Mouse (Mus musculus) kidney, embryonic 16.5 days (tissue): Measurements from ENCODE around the gene Bahcc1. TPM values are rescaled to one million over a fixed set of nuclear protein-coding genes. Genes with fewer than 3 reads are reported as not detected.
A peak's percentile ranks its signal among the peaks of the same experiment; 100 is the strongest.

ENCODE experiments used
- ATAC-seq: fragments of 200-750 bp; cut with Nextera tagmentation; 2 replicates; pipeline ENCODE4 v1.8.0; 2017; ENCODE audit warnings: moderate TSS enrichment; ENCODE audit not compliant: low FRiP score, low TSS enrichment
- H3K27ac ChIP-seq: fragments of 300-500 bp; sonication (generic); 2 replicates; pipeline ENCODE4 v1.5.1; 2014; ENCODE audit warnings: low read length
- H3K27me3 ChIP-seq: fragments of 300-500 bp; sonication (generic); 2 replicates; pipeline ENCODE4 v1.6.1; 2014; ENCODE audit warnings: low read length, control low read depth, mixed read lengths; ENCODE audit not compliant: insufficient read depth
- H3K36me3 ChIP-seq: fragments of 300-500 bp; sonication (generic); 2 replicates; pipeline ENCODE4 v1.6.1; 2014; ENCODE audit warnings: low read length, control low read depth, mixed read lengths; ENCODE audit not compliant: insufficient read depth
- H3K4me1 ChIP-seq: fragments of 300-500 bp; sonication (generic); 2 replicates; pipeline ENCODE4 v1.6.1; 2014; ENCODE audit warnings: low read length, control low read depth, mixed read lengths; ENCODE audit not compliant: insufficient read depth
- H3K4me2 ChIP-seq: fragments of 300-500 bp; sonication (generic); replicated peaks from 2 replicates; pipeline ENCODE4 v1.6.1; 2014; ENCODE audit warnings: low read depth, low read length
- H3K4me3 ChIP-seq: fragments of 300-500 bp; sonication (generic); 2 replicates; pipeline ENCODE4 v1.5.1; 2014; ENCODE audit warnings: mild to moderate bottlenecking, low read length
- H3K9ac ChIP-seq: fragments of 300-500 bp; sonication (generic); replicated peaks from 2 replicates; pipeline ENCODE4 v1.6.1; 2014; ENCODE audit warnings: low read length
- H3K9me3 ChIP-seq: fragments of 300-500 bp; sonication (generic); 2 replicates; pipeline ENCODE4 v1.6.1; 2016; ENCODE audit warnings: low read length, control low read depth
- WGBS: fragments of 180-500 bp; shearing (Covaris S2); extraction: QIAGEN DNeasy Blood & Tissue Kit; methylation state at CpG from one replicate; pipeline ENCODE4 v1.1.7; 2014; 5-methylcytosine and 5-hydroxymethylcytosine counted together
- polyA plus RNA-seq: library from polyadenylated mRNA; unstranded; fragments of >200 nt; fragmentation: Nextera tagmentation; extraction: Ambion mirVana; gene quantifications from 2 replicates; pipeline ENCODE4 v1.2.1, GENCODE M21; 2015

The Bahcc1 gene
- polyA plus RNA-seq, 1 experiment from 2014 or later = 14.2 TPM

DNA sequence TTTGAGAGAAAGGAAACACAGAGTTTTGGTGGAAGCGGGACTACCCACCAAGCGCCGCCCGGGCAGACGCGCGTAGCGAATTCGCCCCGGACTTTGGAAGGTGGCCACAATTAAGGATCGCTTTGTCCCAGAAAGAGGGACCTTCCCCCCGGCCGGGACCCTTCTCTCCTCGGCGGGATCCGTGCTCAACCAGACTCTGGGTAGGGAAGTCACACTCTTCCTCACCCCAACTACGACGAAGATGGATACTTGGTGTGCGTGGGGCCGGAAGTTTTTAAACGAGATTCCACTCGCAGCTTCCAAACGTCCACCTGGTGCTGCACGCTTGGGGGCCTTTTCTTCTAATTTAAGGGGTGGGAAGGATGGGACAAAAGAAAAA lies 44.7 kb upstream of the Bahcc1 start:
- WGBS = under 1% methylated on average over 24 of the region's 24 CpGs
- peak overlapping the region; percentile 96 for H3K4me3 ChIP-seq
- peak overlapping the region; percentile 99 for H3K9ac ChIP-seq
- peak overlapping the region; percentile 94 for H3K4me2 ChIP-seq
- no peaks in the 10 kb centered on the region for H3K36me3 ChIP-seq
- no peaks in the 10 kb centered on the region for H3K9me3 ChIP-seq
- ATAC-seq = no peak
- no peaks in the 10 kb centered on the region for H3K27me3 ChIP-seq
- peaks cover 59% of the 10 kb centered on the region for H3K4me1 ChIP-seq
- H3K27ac ChIP-seq = peak overlapping the region; percentile 99

GRCm38 (mm10) chr11:120188481-120189441 lies 44.0 kb upstream of the Bahcc1 start:
- H3K9ac ChIP-seq = peak overlapping the region; percentile 99
- H3K4me2 ChIP-seq = peak overlapping the region; percentile 94
- peak overlapping the region; percentile 99 for H3K27ac ChIP-seq
- no peak for ATAC-seq
- under 1% methylated on average over 41 of the region's 41 CpGs for WGBS
- no peaks in the 10 kb centered on the region for H3K36me3 ChIP-seq
- no peaks in the 10 kb centered on the region for H3K9me3 ChIP-seq
- H3K27me3 ChIP-seq = no peaks in the 10 kb centered on the region
- peaks cover 52% of the 10 kb centered on the region for H3K4me1 ChIP-seq
- peak overlapping the region; percentile 96 for H3K4me3 ChIP-seq

- Histone ChIP-seq H3K36me3 (no peaks in the 10 kb centered on the region), H3K4me1 (peaks cover 43% of the 10 kb centered on the region), H3K4me3 (peak overlapping the region; percentile 96), H3K27me3 (no peaks in the 10 kb centered on the region), H3K9ac (peak overlapping the region; percentile 99), H3K4me2 (peak overlapping the region; percentile 94), H3K9me3 (no peaks in the 10 kb centered on the region), H3K27ac (peak overlapping the region; percentile 99)
- peak; percentile 93 for ATAC-seq
- WGBS = under 1% methylated on average over 61 of the region's 68 CpGs
These were observed 43.1 kb upstream of the Bahcc1 start for GRCm38 (mm10) chr11:120189459-120190312.

DNA sequence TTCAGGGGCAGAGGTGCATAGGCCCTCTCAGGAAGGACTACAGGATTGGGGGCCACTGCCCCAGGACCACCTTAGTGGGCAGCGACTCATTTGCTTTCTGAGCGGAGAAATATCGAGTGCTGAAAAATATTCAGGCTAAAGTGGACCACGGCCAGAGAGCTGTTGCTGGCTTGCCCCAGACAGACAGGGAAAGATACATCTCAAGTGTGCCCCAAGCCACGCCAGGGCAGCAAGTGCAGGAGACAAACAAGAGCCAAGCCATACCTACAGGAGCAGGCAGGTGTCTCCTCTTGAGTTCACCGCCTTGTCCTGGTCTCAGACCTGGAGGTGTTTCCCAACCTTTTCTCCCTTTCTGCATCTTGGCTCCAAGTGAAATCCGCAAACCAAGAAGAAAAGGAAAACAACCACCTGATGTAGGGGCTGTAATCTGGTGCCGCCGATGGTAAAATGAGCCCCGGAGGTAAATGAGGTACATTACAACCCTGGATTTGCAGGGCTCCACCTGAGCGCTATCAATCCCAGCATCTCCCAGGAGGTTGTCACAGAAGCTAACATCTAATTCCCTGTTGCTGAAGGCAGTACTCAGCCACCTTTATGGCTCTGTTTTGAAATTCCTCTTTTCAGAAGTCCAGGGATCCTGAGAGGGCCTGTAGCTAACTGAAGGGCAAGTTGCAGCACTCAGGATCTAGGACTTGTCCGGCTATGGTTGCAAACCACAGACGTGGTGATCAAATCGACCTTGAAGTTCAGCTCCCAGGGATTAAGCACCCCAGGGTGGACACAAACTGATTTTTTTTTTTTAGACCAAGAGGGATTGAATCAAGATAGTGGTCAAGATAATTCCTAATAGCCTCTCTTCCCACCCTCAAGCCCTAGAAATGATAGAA lies 42.0 kb upstream of the Bahcc1 start:
- Histone ChIP-seq H3K4me2 (peak overlapping the region; percentile 94), H3K4me1 (peaks cover 32% of the 10 kb centered on the region), H3K36me3 (no peaks in the 10 kb centered on the region), H3K9me3 (no peaks in the 10 kb centered on the region), H3K27ac (peak overlapping the region; percentile 99), H3K9ac (peak overlapping the region; percentile 71), H3K27me3 (no peaks in the 10 kb centered on the region), H3K4me3 (peak overlapping the region; percentile 96)
- no peak for ATAC-seq
- WGBS = 29% methylated on average over 14 of the region's 14 CpGs

DNA sequence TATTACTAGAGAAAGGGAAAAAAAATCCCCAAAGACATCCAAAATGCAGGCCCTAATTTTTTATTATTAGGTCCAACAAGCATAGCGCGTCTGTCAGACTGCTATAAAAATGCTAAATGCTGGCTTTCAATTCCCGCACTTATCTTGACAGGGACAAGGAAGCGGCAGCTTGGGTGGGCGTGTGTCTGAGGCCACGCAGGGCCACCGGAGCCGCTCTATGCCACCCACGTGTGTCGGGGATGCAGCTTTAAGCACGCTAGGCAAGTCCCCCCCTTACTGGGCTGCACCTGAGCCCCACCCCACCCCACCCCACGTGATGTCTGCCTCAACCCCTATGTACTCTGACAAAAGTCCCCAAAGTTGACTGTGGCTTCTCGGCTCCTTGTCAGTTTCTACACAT lies 33.9 kb upstream of the Bahcc1 start:
- Histone ChIP-seq H3K36me3 (no peaks in the 10 kb centered on the region), H3K4me1 (peaks cover 22% of the 10 kb centered on the region), H3K27ac (0 out of 2 replicates have a peak overlapping the region, but pooled peaks have one; percentile 26), H3K27me3 (no peaks in the 10 kb centered on the region), H3K9me3 (no peaks in the 10 kb centered on the region), H3K9ac (no peak overlapping the region), H3K4me3 (no peak overlapping the region), H3K4me2 (0 out of 2 replicates have a peak overlapping the region, but pooled peaks have one; percentile 15)
- WGBS = 17% methylated on average over 13 of the region's 13 CpGs
- ATAC-seq = 0 out of 2 replicates have a peak, but pooled peaks have one; percentile 47

DNA sequence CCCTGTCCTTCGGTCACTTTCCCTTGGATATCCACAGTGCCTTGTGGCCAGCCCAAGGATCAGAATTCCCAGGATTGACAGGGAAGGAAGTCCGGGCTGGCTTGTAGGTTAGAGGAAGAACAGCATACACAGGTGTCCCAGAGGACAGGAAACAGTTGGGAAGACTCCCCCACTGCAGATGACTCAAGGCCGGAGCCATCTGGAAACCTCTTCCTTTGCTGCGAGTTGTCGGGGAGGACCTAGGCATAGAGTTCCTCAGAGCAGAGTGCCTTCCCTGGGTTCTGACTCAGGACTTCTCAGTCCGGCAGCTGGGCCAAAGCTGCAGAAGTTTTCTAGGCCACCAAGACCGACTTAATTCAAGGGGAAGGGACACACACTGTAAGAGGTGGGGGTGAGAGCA lies 33.0 kb upstream of the Bahcc1 start:
- Histone ChIP-seq H3K9me3 (no peaks in the 10 kb centered on the region), H3K4me3 (no peak overlapping the region), H3K27me3 (no peaks in the 10 kb centered on the region), H3K4me2 (no peak overlapping the region), H3K27ac (peak overlapping the region; percentile 64), H3K9ac (0 out of 2 replicates have a peak overlapping the region, but pooled peaks have one; percentile 11), H3K36me3 (no peaks in the 10 kb centered on the region), H3K4me1 (peaks cover 22% of the 10 kb centered on the region)
- 0 out of 2 replicates have a peak, but pooled peaks have one; percentile 46 for ATAC-seq
- 56% methylated on average over 7 of the region's 7 CpGs for WGBS

DNA sequence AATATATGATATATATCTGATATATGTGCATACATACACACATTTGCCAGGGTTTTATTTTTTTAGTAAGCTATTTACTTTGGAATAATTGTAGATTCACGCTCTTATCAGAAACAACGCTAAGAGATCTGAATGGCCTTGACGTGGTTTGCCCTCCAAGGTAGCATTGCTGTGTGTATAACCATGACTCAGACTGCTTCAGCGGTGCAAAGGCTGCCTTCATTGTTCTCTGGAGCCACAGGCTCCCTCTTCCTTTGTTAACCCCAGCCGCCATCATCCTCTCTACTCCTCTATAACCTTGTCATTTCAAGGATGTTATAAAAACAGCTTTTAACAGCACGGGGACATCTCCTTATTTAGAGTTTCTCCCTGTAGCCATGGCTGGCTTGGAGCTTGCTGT lies 32.1 kb upstream of the Bahcc1 start:
- no peak overlapping the region for H3K4me3 ChIP-seq
- no peaks in the 10 kb centered on the region for H3K36me3 ChIP-seq
- WGBS = 70% methylated on average over 6 of the region's 6 CpGs
- peaks cover 23% of the 10 kb centered on the region for H3K4me1 ChIP-seq
- no peak overlapping the region for H3K27ac ChIP-seq
- no peaks in the 10 kb centered on the region for H3K27me3 ChIP-seq
- no peak overlapping the region for H3K9ac ChIP-seq
- H3K4me2 ChIP-seq = no peak overlapping the region
- no peaks in the 10 kb centered on the region for H3K9me3 ChIP-seq
- ATAC-seq = no peak

DNA sequence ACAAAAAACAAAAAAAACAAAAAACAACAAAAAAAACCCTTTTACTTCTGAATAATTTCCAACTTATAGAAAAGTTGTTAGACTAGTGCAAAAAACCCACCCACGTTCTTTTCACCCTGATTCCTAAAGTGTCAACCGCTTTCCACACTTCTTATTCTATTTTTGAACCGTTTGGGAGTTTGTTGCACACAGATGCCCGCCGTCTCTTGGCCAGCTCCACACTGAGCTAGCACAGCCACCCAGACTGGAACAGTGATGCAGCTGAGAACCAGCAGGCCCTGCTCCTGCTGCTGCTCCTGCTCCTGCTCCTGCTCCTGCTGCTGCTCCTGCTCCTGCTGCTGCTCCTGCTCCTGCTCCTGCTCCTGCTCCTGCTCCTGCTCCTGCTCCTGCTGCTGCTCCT lies 28.5 kb upstream of the Bahcc1 start:
- no peak overlapping the region for H3K4me2 ChIP-seq
- H3K27me3 ChIP-seq = no peaks in the 10 kb centered on the region
- no peaks in the 10 kb centered on the region for H3K9me3 ChIP-seq
- no peak for ATAC-seq
- H3K4me1 ChIP-seq = peaks cover 28% of the 10 kb centered on the region
- 92% methylated on average over 5 of the region's 5 CpGs for WGBS
- no peaks in the 10 kb centered on the region for H3K36me3 ChIP-seq
- H3K4me3 ChIP-seq = no peak overlapping the region
- no peak overlapping the region for H3K27ac ChIP-seq
- no peak overlapping the region for H3K9ac ChIP-seq
